Mouse (Mus musculus) retina, adult 2 months (tissue): ENCODE measurements around the gene Btbd1.
A peak's percentile ranks its signal among the peaks of the same experiment; 100 is the strongest.
"Not testable (repeated sequence)": the region's sequence is repeated elsewhere in the genome, so short reads cannot be mapped to it uniquely, and the experiment has no call there.

Source experiments
- DNase-seq: peaks from one replicate; pipeline ENCODE4 v3.0.0-alpha.2; 2012; ENCODE audit warnings: low read depth, low spot score

Btbd1 gene

DNA sequence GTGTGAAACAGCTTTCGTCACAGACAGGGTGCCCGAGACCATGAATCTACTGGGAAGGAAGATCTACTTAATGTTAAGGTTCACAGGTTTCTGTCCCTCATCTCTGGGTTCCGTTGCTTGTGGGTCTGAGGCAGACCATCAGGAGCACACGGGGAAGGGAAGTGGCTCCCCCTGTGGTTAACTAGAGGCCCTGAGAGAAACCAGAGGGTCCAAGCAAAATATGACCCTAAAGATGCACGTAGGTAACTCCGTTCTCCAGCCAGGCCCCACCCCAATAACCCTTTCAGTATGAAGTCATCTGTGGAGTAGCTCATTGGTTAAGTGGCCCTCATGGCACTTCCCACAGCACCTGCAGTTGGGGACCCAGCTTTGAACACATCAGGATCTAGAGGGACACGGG, 20.4 kb upstream of the Btbd1 start:
- no peak for DNase-seq

GRCm38 (mm10) chr7:81849214-81849613, 20.0 kb upstream of the Btbd1 start:
- DNase-seq: no peak

DNA sequence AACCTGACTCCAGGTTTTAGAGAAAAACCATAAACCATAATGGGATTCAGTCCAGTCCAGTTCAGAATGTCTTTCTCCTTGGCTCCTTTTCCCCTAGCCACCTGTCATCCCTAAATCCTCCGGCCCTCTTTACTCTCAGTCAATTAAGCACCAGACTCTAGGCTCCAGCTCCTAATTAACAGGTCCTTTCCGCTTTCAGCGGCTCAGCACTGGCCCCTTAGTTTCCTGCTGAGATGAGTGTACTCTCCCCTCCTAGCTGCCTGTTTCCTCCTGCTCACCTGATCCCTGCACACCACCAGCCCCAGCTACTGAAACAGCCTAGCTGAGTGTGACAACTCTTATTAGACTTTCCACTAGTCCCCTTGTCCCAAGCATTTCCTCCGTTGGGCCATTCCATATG, 18.5 kb upstream of the Btbd1 start:
- no peak for DNase-seq

GRCm38 (mm10) chr7:81847010-81847409, 17.8 kb upstream of the Btbd1 start:
- no peak for DNase-seq

DNA sequence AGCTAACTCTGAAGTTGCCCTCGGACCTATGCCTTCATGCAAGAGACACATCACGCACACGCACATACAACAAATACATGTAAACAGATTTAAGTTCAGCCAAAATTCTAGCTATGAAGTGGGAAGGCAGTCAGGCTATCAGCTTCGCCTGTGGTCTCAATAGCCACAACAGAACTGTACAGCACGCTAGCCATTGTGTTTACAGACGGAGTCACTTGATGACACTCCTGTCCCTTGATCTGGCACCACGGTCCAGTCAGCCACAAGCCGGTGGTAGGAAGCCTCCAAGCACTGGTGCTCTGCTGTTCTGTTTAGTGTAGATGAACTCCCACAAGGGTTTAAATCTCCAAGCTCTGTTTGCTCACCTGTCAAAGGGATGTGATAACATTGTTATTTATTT, 16.8 kb upstream of the Btbd1 start:
- no peak for DNase-seq

DNA sequence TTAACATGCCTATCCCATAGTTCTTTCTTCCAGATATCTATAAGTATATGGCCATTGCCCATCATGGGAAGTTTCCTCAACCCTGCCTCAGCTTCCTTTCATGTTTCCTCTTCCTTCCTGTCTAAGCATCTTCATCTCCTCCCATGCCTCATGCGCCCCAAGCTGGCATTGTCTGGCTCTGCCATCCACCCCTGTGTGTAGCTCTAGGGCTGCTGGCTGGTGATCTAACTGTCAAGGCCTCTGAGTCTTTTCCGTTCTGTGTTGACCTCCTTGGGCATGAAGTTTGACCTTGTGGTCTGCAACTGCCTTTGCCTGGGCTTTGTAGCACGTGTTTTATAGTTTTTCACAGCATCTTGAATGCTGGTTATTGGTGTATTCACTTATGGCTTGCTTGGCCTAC, 16.1 kb upstream of the Btbd1 start:
- no peak for DNase-seq

DNA sequence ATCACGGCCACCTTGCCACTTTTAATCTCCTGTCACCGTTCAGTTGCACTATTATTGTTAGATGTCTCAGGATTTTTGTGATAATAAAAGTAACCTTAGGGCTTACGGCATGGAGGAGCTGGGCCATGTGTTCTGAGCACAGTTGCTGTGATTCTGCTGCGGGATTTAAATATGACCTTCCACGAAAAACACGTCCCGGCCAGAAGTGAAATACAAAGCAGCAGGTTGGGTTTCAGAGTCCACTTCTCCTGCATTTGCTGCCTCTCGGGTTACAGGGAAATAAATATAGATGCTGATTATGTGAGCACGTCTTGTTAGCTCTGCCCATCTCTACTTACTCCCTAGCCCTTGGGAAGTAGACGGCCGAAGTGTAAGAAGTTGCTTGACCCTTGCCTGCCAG, 15.6 kb upstream of the Btbd1 start:
- DNase-seq: no peak

- no peak for DNase-seq
Measured at GRCm38 (mm10) chr7:81843903-81844302, 14.7 kb upstream of the Btbd1 start.

GRCm38 (mm10) chr7:81842998-81843397, 13.8 kb upstream of the Btbd1 start:
- DNase-seq: no peak

DNA sequence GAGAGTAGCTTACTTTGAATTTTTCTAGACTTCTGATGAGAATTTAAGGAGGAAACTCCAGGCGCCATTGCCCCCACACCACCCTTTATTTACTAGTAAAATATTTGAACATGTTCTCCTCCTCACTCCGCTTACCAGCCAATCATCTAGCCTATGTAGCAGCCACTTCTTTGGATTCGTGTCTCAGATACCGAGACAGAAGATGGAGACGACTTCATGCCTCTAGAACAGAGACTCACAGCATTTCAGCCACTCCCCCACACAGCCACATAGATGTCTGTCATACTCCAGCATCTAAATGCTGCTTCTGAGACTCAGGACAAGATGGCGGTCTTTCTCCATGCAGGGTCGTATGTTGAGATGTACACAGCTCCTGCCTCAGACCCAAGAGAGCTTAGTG, 12.9 kb upstream of the Btbd1 start:
- no peak for DNase-seq

GRCm38 (mm10) chr7:81841439-81841838, 12.2 kb upstream of the Btbd1 start:
- no peak for DNase-seq

- no peak for DNase-seq
Measured at GRCm38 (mm10) chr7:81840661-81841181, 11.5 kb upstream of the Btbd1 start.

- DNase-seq: no peak
Measured at GRCm38 (mm10) chr7:81839746-81840145, 10.5 kb upstream of the Btbd1 start.

DNA sequence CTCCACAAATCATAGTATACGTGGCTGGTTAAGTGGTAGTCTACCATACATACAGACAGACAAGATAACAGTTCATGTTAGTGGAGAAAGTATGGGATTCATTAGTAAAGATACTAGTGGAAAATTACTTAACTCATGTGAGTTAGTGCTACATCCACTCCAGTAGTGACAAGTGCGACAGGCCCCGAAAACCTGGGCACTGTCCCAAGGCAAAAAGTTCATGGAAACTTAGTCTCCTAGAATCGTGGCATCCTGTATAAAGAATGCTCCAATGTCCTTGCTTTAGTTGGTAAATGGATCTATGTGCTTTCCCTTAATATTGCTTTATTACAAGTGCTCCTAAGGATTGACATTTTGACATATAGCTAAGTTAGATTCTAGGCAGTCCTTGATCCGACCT, 8.5 kb upstream of the Btbd1 start:
- DNase-seq: not testable (repeated sequence)

DNA sequence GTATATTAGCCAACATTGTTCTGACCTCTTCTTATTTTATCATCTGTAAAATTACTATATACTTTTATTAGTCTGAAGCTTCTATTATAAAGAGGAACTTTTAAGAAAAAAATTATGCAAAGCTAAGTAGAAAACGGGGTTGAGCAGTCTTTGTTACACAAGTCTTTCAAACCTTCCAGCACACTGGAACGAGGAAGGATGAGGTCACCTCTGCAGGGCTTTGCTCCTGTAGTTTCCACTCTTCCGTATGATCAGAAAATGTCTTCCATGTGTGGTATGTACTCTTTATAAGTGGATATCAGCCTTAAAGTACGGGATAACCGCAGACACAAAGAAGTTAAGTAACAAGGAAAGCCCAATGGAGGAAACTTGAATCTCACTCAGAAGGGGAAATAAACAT, 6.2 kb upstream of the Btbd1 start:
- no peak for DNase-seq

DNA sequence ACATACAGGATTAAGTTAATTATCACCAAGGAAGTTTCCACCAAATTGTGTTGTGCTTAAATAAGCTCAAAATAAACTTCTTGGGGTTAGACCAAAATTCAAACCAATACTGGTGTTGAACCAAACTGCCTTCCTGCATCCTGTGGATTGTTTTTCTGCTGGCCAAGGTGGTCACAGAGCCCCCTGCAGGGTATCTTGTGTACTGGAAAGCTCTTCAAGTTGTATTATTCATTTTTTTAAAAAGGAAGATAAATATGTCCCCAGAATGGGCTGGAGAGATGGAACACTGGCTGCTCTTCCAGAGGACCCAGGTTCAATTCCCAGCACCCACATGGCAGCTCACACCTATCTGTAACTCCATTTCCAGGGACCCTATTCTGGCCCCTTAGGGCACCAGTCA, 5.6 kb upstream of the Btbd1 start:
- DNase-seq: no peak

GRCm38 (mm10) chr7:81828681-81829378, 401 bp downstream of the Btbd1 start:
- DNase-seq: peak; percentile 15

GRCm38 (mm10) chr7:81827806-81828667, 1.2 kb downstream of the Btbd1 start:
- DNase-seq: no peak

- no peak for DNase-seq
Measured at GRCm38 (mm10) chr7:81825381-81825780, 3.9 kb downstream of the Btbd1 start.

GRCm38 (mm10) chr7:81824906-81825305, 4.3 kb downstream of the Btbd1 start:
- no peak for DNase-seq

- no peak for DNase-seq
Measured at GRCm38 (mm10) chr7:81806067-81806466, 23.2 kb downstream of the Btbd1 start.

- peak; percentile 83 for DNase-seq
Measured at GRCm38 (mm10) chr7:81789095-81789757, 40.0 kb downstream of the Btbd1 start, which contains the start of gene 3110040N11Rik. Gene 3110040N11Rik, minus strand, starts transcription at chr7:81789478.
